Mouse (Mus musculus) liver, embryonic 15.5 days (tissue): Measurements from ENCODE around the gene Stard5. TPM values are rescaled to one million over a fixed set of nuclear protein-coding genes. Genes with fewer than 3 reads are reported as not detected.

Source experiments
- ATAC-seq: fragments of 200-750 bp; cut with Nextera tagmentation; 2 replicates; pipeline ENCODE4 v1.8.0; 2017; ENCODE audit warnings: moderate number of reproducible peaks, mild to moderate bottlenecking, moderate library complexity; ENCODE audit not compliant: insufficient read depth
- H3K27ac ChIP-seq: fragments of 300-500 bp; sonication (generic); replicated peaks from 2 replicates; pipeline ENCODE4 v1.5.1; 2015; ENCODE audit warnings: mild to moderate bottlenecking, inconsistent platforms
- H3K27me3 ChIP-seq: fragments of 300-500 bp; sonication (generic); 2 replicates; pipeline ENCODE4 v1.6.1; 2015; ENCODE audit warnings: mild to moderate bottlenecking, inconsistent platforms
- H3K36me3 ChIP-seq: fragments of 300-500 bp; sonication (generic); replicated peaks from 2 replicates; pipeline ENCODE4 v1.6.1; 2015; ENCODE audit warnings: moderate library complexity, mild to moderate bottlenecking, inconsistent platforms
- H3K4me1 ChIP-seq: fragments of 300-500 bp; sonication (generic); replicated peaks from 2 replicates; pipeline ENCODE4 v1.6.1; 2015; ENCODE audit warnings: inconsistent platforms
- H3K4me2 ChIP-seq: fragments of 300-500 bp; sonication (generic); 2 replicates; pipeline ENCODE4 v1.6.1; 2015; ENCODE audit warnings: moderate library complexity, mild to moderate bottlenecking, inconsistent platforms
- H3K4me3 ChIP-seq: fragments of 300-500 bp; sonication (generic); replicated peaks from 2 replicates; pipeline ENCODE4 v1.5.1; 2015; ENCODE audit warnings: mild to moderate bottlenecking, inconsistent platforms
- H3K9ac ChIP-seq: fragments of 300-500 bp; sonication (generic); 2 replicates; pipeline ENCODE4 v1.6.1; 2015; ENCODE audit warnings: moderate library complexity, mild to moderate bottlenecking, inconsistent platforms
- H3K9me3 ChIP-seq: fragments of 300-500 bp; sonication (generic); replicated peaks from 2 replicates; pipeline ENCODE4 v1.6.1; 2016; ENCODE audit warnings: inconsistent platforms
- WGBS: fragments of 180-500 bp; shearing (Covaris S2); methylation state at CpG from one replicate; pipeline ENCODE4 v1.1.7; 2015; ENCODE audit warnings: mixed read lengths; ENCODE audit not compliant: insufficient replicate concordance; 5-methylcytosine and 5-hydroxymethylcytosine counted together
- polyA plus RNA-seq: library from polyadenylated mRNA; unstranded; fragments of >200 nt; fragmentation: Nextera tagmentation; extraction: Ambion mirVana; gene quantifications from 2 replicates; pipeline ENCODE4 v1.2.1, GENCODE M21; 2015

Stard5 gene
- polyA plus RNA-seq, 1 experiment from 2014 or later = 14.4 TPM

- 60% methylated on average over 3 of the region's 3 CpGs for WGBS
- Histone ChIP-seq H3K36me3 (no peaks in the 10 kb centered on the region), H3K27ac (no peak overlapping the region), H3K27me3 (no peaks in the 10 kb centered on the region), H3K4me3 (no peak overlapping the region), H3K9ac (no peak overlapping the region), H3K9me3 (no peaks in the 10 kb centered on the region), H3K4me2 (no peak overlapping the region), H3K4me1 (no peaks in the 10 kb centered on the region)
- ATAC-seq = no peak
These were observed 16.5 kb upstream of the Stard5 start for GRCm38 (mm10) chr7:83615272-83615671.

DNA sequence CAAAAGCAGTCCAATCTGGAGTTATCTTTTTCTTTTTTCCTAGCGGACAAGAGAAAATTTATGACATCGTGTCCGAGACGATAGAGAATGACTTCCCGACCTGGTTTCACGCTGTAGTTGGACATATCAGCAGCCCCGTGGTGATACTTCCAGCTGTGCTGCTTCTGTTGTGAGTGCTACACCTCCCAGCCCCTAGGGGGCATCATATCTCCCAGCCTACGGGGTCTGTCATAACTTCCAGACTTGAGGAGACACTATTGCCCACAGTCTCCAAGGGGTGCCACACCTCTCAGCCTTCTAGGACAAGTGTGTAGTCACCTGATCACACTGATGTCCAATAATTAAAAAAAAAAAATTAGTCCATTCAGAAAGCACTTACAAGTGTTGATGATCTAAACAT, 15.9 kb upstream of the Stard5 start:
- H3K9ac ChIP-seq = no peak overlapping the region
- ATAC-seq = no peak
- WGBS = 69% methylated on average over 8 of the region's 8 CpGs
- no peak overlapping the region for H3K4me3 ChIP-seq
- no peaks in the 10 kb centered on the region for H3K27me3 ChIP-seq
- H3K4me2 ChIP-seq = no peak overlapping the region
- H3K9me3 ChIP-seq = no peaks in the 10 kb centered on the region
- H3K27ac ChIP-seq = no peak overlapping the region
- no peaks in the 10 kb centered on the region for H3K4me1 ChIP-seq
- no peaks in the 10 kb centered on the region for H3K36me3 ChIP-seq

DNA sequence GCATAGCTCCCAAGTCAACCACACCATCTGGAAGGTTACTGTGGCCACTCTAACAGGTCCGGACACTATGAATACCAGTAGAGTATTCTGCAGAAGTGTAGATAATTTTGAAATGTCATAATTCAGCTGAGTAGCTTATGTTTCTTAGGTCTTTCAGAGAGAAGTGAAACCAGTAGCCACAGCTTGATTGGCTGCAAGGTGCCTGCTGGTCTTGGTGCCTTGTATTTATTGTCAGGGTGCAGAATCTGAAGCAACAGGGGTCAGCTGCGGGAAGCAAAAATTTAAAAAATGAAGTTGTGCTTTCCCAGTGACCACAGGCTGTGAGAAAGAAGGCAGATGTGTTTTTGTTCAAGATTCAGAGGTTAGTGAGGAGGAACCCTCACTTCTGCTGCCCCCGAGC, 15.5 kb upstream of the Stard5 start:
- no peak for ATAC-seq

DNA sequence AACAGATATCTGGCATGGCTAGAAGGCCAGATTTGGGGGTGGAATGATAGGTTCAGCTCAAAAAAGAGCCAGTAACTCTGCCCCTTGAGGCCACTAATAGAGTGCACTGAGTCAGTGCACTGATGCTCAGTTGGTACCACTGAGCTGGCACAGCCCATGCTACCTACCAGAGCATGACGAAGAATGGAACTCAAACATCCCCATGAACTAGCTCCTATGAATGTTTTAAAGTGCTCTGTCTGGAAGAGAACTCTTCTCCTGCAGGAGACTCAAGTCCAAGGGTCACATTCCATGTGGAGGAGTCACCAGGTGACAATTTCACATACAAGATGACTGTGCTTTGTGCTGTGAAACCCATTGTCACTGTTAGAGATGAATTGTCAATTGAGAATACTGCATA, 13.1 kb upstream of the Stard5 start:
- H3K36me3 ChIP-seq = no peaks in the 10 kb centered on the region
- ATAC-seq = no peak
- no peak overlapping the region for H3K27ac ChIP-seq
- H3K4me1 ChIP-seq = no peaks in the 10 kb centered on the region
- whole genome bisulfite sequencing = 55% methylated on average over 1 of the region's 1 CpGs
- H3K9ac ChIP-seq = no peak overlapping the region
- no peaks in the 10 kb centered on the region for H3K27me3 ChIP-seq
- no peak overlapping the region for H3K4me2 ChIP-seq
- no peaks in the 10 kb centered on the region for H3K9me3 ChIP-seq
- H3K4me3 ChIP-seq = no peak overlapping the region

More for the DNA sequence above, 15.5 kb upstream of the Stard5 start:
- no peaks in the 10 kb centered on the region for H3K36me3 ChIP-seq
- H3K4me1 ChIP-seq = no peaks in the 10 kb centered on the region
- H3K4me3 ChIP-seq = no peak overlapping the region
- no peak overlapping the region for H3K4me2 ChIP-seq
- no peaks in the 10 kb centered on the region for H3K27me3 ChIP-seq
- no peak overlapping the region for H3K27ac ChIP-seq
- 59% methylated on average over 3 of the region's 3 CpGs for WGBS
- no peak overlapping the region for H3K9ac ChIP-seq
- H3K9me3 ChIP-seq = no peaks in the 10 kb centered on the region

GRCm38 (mm10) chr7:83622582-83622981, 9.2 kb upstream of the Stard5 start:
- Histone ChIP-seq H3K4me3 (no peak overlapping the region), H3K36me3 (no peaks in the 10 kb centered on the region), H3K9me3 (no peaks in the 10 kb centered on the region), H3K27me3 (no peaks in the 10 kb centered on the region), H3K27ac (no peak overlapping the region), H3K9ac (no peak overlapping the region), H3K4me2 (no peak overlapping the region), H3K4me1 (no peaks in the 10 kb centered on the region)
- WGBS = 67% methylated on average over 6 of the region's 6 CpGs
- ATAC-seq = no peak

DNA sequence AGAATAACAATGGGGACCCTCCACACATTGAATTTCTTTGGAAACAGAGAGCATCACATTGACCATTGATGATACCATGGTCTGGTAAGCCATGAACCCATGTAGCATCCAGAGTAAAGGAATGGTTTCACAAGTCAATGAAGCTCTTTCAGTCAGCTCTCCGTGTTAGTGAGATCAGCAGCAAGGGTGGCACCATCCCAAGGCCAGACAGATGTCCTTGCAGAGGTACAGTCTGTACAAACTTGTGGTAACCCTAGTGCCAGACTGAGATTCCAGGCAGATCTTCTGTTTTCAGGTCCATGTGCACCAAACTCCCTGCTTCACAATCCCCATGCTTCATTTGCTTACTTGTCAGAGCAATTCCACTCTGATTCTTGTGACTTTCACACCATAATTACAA, 7.7 kb upstream of the Stard5 start:
- Histone ChIP-seq H3K4me3 (no peak overlapping the region), H3K4me1 (no peaks in the 10 kb centered on the region), H3K27me3 (no peaks in the 10 kb centered on the region), H3K27ac (no peak overlapping the region), H3K36me3 (no peaks in the 10 kb centered on the region), H3K4me2 (no peak overlapping the region), H3K9ac (no peak overlapping the region), H3K9me3 (no peaks in the 10 kb centered on the region)
- 43% methylated on average over 1 of the region's 1 CpGs for WGBS
- ATAC-seq = no peak

- Histone ChIP-seq H3K27me3 (no peaks in the 10 kb centered on the region), H3K4me2 (no peak overlapping the region), H3K9ac (no peak overlapping the region), H3K9me3 (no peaks in the 10 kb centered on the region), H3K4me3 (no peak overlapping the region), H3K36me3 (no peaks in the 10 kb centered on the region), H3K27ac (no peak overlapping the region), H3K4me1 (peaks cover 12% of the 10 kb centered on the region)
- no peak for ATAC-seq
- 56% methylated on average over 8 of the region's 8 CpGs for WGBS
These were observed 5.1 kb upstream of the Stard5 start for GRCm38 (mm10) chr7:83626557-83627257.

DNA sequence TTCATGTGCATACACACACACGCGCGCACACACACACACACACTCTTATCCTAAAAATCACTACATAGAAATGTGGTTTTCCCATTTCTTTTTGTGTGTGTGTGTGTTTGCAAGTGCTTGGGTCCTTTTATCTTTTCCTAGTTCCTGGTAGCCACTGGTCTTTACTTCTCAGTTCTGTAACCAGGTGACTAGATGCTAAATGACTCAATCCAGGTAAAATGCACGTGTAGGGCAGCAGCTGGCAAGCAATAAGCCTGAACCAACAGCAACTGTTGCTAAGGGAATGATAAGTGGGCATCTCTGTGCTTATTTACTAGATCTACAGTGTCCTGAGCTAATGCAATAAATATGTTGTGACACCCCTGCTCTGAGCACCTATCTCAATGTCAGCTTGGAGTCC, 4.4 kb upstream of the Stard5 start:
- H3K4me2 ChIP-seq = no peak overlapping the region
- H3K4me3 ChIP-seq = no peak overlapping the region
- no peaks in the 10 kb centered on the region for H3K27me3 ChIP-seq
- H3K9ac ChIP-seq = no peak overlapping the region
- H3K9me3 ChIP-seq = no peaks in the 10 kb centered on the region
- ATAC-seq = no peak
- H3K36me3 ChIP-seq = no peaks in the 10 kb centered on the region
- WGBS = 74% methylated on average over 4 of the region's 4 CpGs
- no peak overlapping the region for H3K27ac ChIP-seq
- peaks cover 18% of the 10 kb centered on the region for H3K4me1 ChIP-seq

- peak; percentile 59 for ATAC-seq
- Histone ChIP-seq H3K9me3 (no peaks in the 10 kb centered on the region), H3K27me3 (no peaks in the 10 kb centered on the region), H3K36me3 (peaks cover 6% of the 10 kb centered on the region; the same call in 1 of the 2 replicates), H3K27ac (no peak overlapping the region; the same call in 1 of the 2 replicates), H3K4me1 (peaks cover 32% of the 10 kb centered on the region), H3K4me2 (peak overlapping the region; percentile 85), H3K9ac (peak overlapping the region; percentile 50; the same call in 1 of the 2 replicates), H3K4me3 (peak overlapping the region; percentile 62)
- 6% methylated on average over 11 of the region's 11 CpGs for WGBS
These were observed 509 bp upstream of the Stard5 start for GRCm38 (mm10) chr7:83631073-83631827.

DNA sequence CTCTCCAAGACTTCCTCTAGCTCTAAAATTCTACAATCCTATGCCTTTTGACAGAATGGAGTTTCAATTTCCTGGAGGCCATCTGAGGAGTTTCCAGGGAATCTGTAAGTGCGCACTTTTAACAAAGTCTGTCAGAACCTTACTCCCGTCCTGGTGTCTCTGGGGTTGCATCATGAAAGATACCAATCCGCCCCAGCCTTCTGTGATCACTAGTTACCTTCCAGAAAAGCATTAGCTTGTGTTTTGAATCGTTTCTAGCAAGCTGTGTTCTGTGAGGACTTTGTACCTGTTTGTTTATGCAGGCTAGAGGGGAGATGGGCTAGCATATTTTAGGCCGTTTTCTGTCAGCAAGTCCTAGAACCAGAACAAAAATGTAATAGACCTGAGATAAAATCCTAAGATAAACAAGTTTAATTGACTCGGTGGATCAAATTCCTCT, 942 bp downstream of the Stard5 start:
- Histone ChIP-seq H3K27ac (0 out of 2 replicates have a peak overlapping the region, but pooled peaks have one; percentile 4), H3K36me3 (peaks cover 10% of the 10 kb centered on the region; the same call in 1 of the 2 replicates), H3K4me3 (peak overlapping the region; percentile 62), H3K9me3 (no peaks in the 10 kb centered on the region), H3K4me2 (peak overlapping the region; percentile 85), H3K4me1 (peaks cover 32% of the 10 kb centered on the region), H3K27me3 (no peaks in the 10 kb centered on the region), H3K9ac (0 out of 2 replicates have a peak overlapping the region, but pooled peaks have one; percentile 13)
- 55% methylated on average over 6 of the region's 6 CpGs for WGBS
- ATAC-seq = no peak

DNA sequence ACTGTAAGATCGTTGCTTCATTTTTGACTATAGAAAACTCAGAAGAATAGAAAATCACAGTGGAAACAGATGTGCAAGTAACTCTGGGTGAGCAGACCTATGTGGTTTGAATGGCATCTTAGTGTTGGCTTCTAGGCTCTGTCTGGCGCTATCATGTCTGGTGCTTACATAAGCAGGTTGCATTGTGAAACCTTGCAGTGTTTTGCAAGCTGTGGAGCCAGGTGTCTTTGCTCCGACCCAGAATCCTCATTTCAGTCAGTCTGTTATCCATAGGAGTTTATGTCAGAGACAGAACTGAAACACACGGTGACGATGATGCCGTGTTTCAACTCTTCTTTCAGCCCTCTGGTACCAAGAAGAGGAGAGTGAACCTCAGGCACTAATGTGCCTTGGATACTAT, 2.1 kb downstream of the Stard5 start:
- 0 out of 2 replicates have a peak overlapping the region, but pooled peaks have one; percentile 85 for H3K4me2 ChIP-seq

More for the DNA sequence above, 2.1 kb downstream of the Stard5 start:
- no peaks in the 10 kb centered on the region for H3K9me3 ChIP-seq
- H3K4me1 ChIP-seq = peaks cover 32% of the 10 kb centered on the region
- no peak for ATAC-seq
- no peaks in the 10 kb centered on the region for H3K27me3 ChIP-seq
- no peak overlapping the region for H3K9ac ChIP-seq
- 76% methylated on average over 6 of the region's 6 CpGs for whole genome bisulfite sequencing
- no peak overlapping the region for H3K4me3 ChIP-seq
- peaks cover 15% of the 10 kb centered on the region; the same call in 1 of the 2 replicates for H3K36me3 ChIP-seq
- H3K27ac ChIP-seq = no peak overlapping the region
